Comparison of ENCODE assay signal across 7 mouse cellular contexts in the genomic region with DNA sequence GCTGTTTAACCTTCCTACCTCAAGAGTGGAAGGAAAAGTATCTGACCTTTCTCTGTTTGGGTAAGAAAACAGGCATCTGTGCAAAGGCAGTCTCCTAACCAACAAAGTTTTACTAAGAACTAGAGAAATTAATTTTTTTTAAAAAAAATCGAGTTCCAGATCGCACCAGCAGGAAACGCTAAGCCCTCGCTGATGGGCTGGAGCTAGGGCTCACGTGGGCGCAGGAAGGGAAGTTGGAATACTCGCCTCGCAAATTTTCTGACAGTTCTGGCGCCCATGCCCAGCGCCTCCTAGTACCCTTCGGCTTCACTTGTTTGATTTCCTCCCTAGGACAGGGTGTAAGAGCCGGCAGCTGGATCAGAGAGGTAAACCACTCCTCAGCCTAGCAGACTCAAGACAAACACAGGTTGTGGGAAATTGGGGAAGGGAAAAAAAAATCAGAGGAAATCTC. TPM values are rescaled to one million over a fixed set of nuclear protein-coding genes. Genes with fewer than 3 reads are reported as not detected.
DNase-seq lines count a peak whose midpoint lies in the region; ATAC-seq lines count a peak whose summit lies in the region.

No protein-coding gene starts in this region.

- peak; percentile 19 for DNase-seq in adrenal gland, postnatal 25 days
- DNase-seq in cerebellum, postnatal 14 days: peak; percentile 58 to 70
- peak; percentile 36 to 39 for DNase-seq in frontal cortex, postnatal 36 days (ENCODE audit: low spot score in 2 of 2)
- DNase-seq in limb, embryonic 11.5 days (ENCODE audit: low spot score): peak; percentile 63
- DNase-seq in testis, postnatal 10 days (ENCODE audit: low spot score): peak; percentile 50

- no peaks in the 10 kb centered on the region for H3K36me3 ChIP-seq in hindbrain, embryonic 15.5 days
- H3K36me3 ChIP-seq in limb, embryonic 11.5 days (ENCODE audit: control insufficient read depth, insufficient read depth, low read length): no peaks in the 10 kb centered on the region
- H3K36me3 ChIP-seq in midbrain, embryonic 12.5 days: no peaks in the 10 kb centered on the region

- H3K4me1 ChIP-seq in hindbrain, embryonic 15.5 days (replicated peaks): peaks cover 24% of the 10 kb centered on the region
- peaks cover 5% of the 10 kb centered on the region for H3K4me1 ChIP-seq in limb, embryonic 11.5 days (ENCODE audit: control insufficient read depth, insufficient read depth, low read length)
- peaks cover 16% of the 10 kb centered on the region for H3K4me1 ChIP-seq in midbrain, embryonic 12.5 days

- peak overlapping the region; percentile 85 for H3K4me3 ChIP-seq in hindbrain, embryonic 15.5 days
- peak overlapping the region; percentile 57 for H3K4me3 ChIP-seq in limb, embryonic 11.5 days (ENCODE audit: low read depth, low read length)
- H3K4me3 ChIP-seq in midbrain, embryonic 12.5 days: peak overlapping the region; percentile 68

- no peaks in the 10 kb centered on the region for H3K9me3 ChIP-seq in hindbrain, embryonic 15.5 days
- H3K9me3 ChIP-seq in limb, embryonic 11.5 days (ENCODE audit: control insufficient read depth, low read length): no peaks in the 10 kb centered on the region
- no peaks in the 10 kb centered on the region for H3K9me3 ChIP-seq in midbrain, embryonic 12.5 days

- H3K4me2 ChIP-seq in hindbrain, embryonic 15.5 days: peak overlapping the region; percentile 99
- H3K4me2 ChIP-seq in limb, embryonic 11.5 days (ENCODE audit: low read depth, severe bottlenecking): peak overlapping the region; percentile 94
- peak overlapping the region; percentile 99 for H3K4me2 ChIP-seq in midbrain, embryonic 12.5 days (replicated peaks)

- H3K27me3 ChIP-seq in hindbrain, embryonic 15.5 days: peaks cover 10% of the 10 kb centered on the region
- peaks cover 4% of the 10 kb centered on the region; the same call in 1 of the 2 replicates for H3K27me3 ChIP-seq in limb, embryonic 11.5 days (ENCODE audit: control insufficient read depth, insufficient read depth, low read length)
- peaks cover 28% of the 10 kb centered on the region for H3K27me3 ChIP-seq in midbrain, embryonic 12.5 days

- ATAC-seq in hindbrain, embryonic 15.5 days (ENCODE audit: low FRiP score, low read depth): peak; percentile 43; the same call in 1 of the 2 replicates
- no peak for ATAC-seq in limb, embryonic 11.5 days (ENCODE audit: insufficient number of reproducible peaks, low FRiP score, low TSS enrichment, low read depth)
- ATAC-seq in midbrain, embryonic 12.5 days (ENCODE audit: low FRiP score, low read depth): peak; percentile 39

- under 1% methylated on average over 12 of the region's 12 CpGs for WGBS in hindbrain, embryonic 15.5 days
- WGBS in limb, embryonic 11.5 days: 0% methylated on average over 12 of the region's 12 CpGs
- 0% methylated on average over 12 of the region's 12 CpGs for WGBS in midbrain, embryonic 12.5 days

- peak overlapping the region; percentile 68; the same call in 1 of the 2 replicates for H3K27ac ChIP-seq in hindbrain, embryonic 15.5 days (replicated peaks)
- no peak overlapping the region for H3K27ac ChIP-seq in limb, embryonic 11.5 days (replicated peaks; ENCODE audit: low read depth, low read length)
- H3K27ac ChIP-seq in midbrain, embryonic 12.5 days (replicated peaks): no peak overlapping the region

- H3K9ac ChIP-seq in hindbrain, embryonic 15.5 days: peak overlapping the region; percentile 78
- H3K9ac ChIP-seq in limb, embryonic 11.5 days (ENCODE audit: low read length): no peak overlapping the region
- H3K9ac ChIP-seq in midbrain, embryonic 12.5 days (replicated peaks): peak overlapping the region; percentile 39; the same call in 1 of the 2 replicates

RNA-seq across cellular contexts. Expression of a gene that starts 0.4 kb away (rescaled TPM):
- 2.1 and 2.5 TPM in 2 replicates for total RNA-seq in adrenal gland, postnatal 25 days (2021)
- 3.2 and 4.4 TPM in 2 replicates for polyA plus RNA-seq in hindbrain, embryonic 15.5 days (2015; fragmentation: Nextera tagmentation; extraction: Ambion mirVana)
- 1.7 TPM in 2 replicates for polyA plus RNA-seq in limb, embryonic 11.5 days (2014; fragmentation: Nextera tagmentation; extraction: Ambion mirVana)
- 1.5 and 2.4 TPM in 2 replicates for polyA plus RNA-seq in midbrain, embryonic 12.5 days (2016; fragmentation: Nextera tagmentation; extraction: Ambion mirVana)
